11 mouse cellular contexts compared by ENCODE assay signal in the genomic region with DNA sequence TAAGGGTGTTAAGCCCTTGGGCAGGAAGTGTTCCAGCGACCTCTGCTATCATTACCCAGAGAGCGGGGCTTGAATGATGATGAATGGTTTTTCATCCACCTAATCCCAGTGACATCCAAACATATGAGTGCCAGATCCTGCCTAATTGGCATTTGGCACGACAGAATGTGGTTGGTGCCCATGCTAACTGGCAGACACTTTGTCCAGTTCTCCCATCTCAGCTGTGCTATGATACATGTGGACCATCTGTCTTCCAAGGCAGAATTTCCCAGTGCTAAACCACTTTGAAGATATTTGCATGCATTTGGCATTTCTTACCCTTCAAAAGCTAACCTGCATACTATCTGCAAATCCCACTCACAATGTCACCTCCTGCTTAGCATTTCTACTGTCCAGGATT.
DNase-seq lines count a peak whose midpoint lies in the region; ATAC-seq and TF ChIP-seq lines count a peak whose summit lies in the region.
"Had no signal": no experiment of that assay in that cellular context is flagged by ENCODE, and none has a peak within 500 bp of the region (broad histone marks: within the 10 kb centered on the region; RNA-seq: fewer than 3 reads in every experiment).

No protein-coding gene starts in this region.

- ATAC-seq in hindbrain, embryonic 15.5 days (ENCODE audit: low FRiP score, low read depth) = 0 out of 2 replicates have a peak, but pooled peaks have one; percentile 74
- no peak for ATAC-seq in hindbrain, embryonic 12.5 days (ENCODE audit: low FRiP score)
- ATAC-seq in cerebellum, adult (ENCODE audit: insufficient number of reproducible peaks, low FRiP score, low TSS enrichment) = 0 out of 2 replicates have a peak, but pooled peaks have one; percentile 53
- ATAC-seq in forebrain, postnatal 0 days = peak; percentile 90

- no peaks in the 10 kb centered on the region for H3K4me1 ChIP-seq in hindbrain, embryonic 15.5 days (replicated peaks)
- no peaks in the 10 kb centered on the region for H3K4me1 ChIP-seq in hindbrain, embryonic 12.5 days
- peaks cover 4% of the 10 kb centered on the region; the same call in 1 of the 2 replicates for H3K4me1 ChIP-seq in forebrain, postnatal 0 days (ENCODE audit: insufficient read depth)
- H3K4me1 ChIP-seq: embryonic facial prominence, embryonic 15.5 days; limb, embryonic 15.5 days had no signal

- TF ChIP-seq CTCF in forebrain, postnatal 0 days (IDR thresholded peaks at IDR 0.05; ENCODE audit: low read depth) = no peak
- TF ChIP-seq CTCF in gastrocnemius, adult 2 months (IDR thresholded peaks at IDR 0.05) = no peak

- DNase-seq in forebrain, postnatal 0 days = peak; percentile 76
- DNase-seq in left cerebral cortex, postnatal 14 days (ENCODE audit: low spot score in 2 of 2) = peak; percentile 10 to 43
- no peak for DNase-seq in gastrocnemius, adult 2 months
- no peak for DNase-seq in kidney, adult 18-20 months
- DNase-seq in lung, postnatal 36 days = no peak

- no peak overlapping the region for H3K4me2 ChIP-seq in hindbrain, embryonic 15.5 days
- H3K4me2 ChIP-seq in hindbrain, embryonic 12.5 days (replicated peaks) = no peak overlapping the region
- no peak overlapping the region for H3K4me2 ChIP-seq in forebrain, postnatal 0 days (ENCODE audit: low read depth)
- H3K4me2 ChIP-seq: embryonic facial prominence, embryonic 15.5 days; limb, embryonic 15.5 days had no signal

- H3K9ac ChIP-seq in hindbrain, embryonic 15.5 days = no peak overlapping the region
- H3K9ac ChIP-seq in hindbrain, embryonic 12.5 days = no peak overlapping the region
- H3K9ac ChIP-seq in forebrain, postnatal 0 days = no peak overlapping the region
- H3K9ac ChIP-seq: embryonic facial prominence, embryonic 15.5 days; limb, embryonic 15.5 days had no signal

- no peaks in the 10 kb centered on the region for H3K36me3 ChIP-seq in hindbrain, embryonic 15.5 days
- H3K36me3 ChIP-seq in hindbrain, embryonic 12.5 days = no peaks in the 10 kb centered on the region
- no peaks in the 10 kb centered on the region for H3K36me3 ChIP-seq in forebrain, postnatal 0 days (ENCODE audit: insufficient read depth)
- H3K36me3 ChIP-seq: embryonic facial prominence, embryonic 15.5 days; limb, embryonic 15.5 days had no signal

- intact Hi-C loops in left cerebral cortex, postnatal 14 days (cut with DNase I) = no loop called here
- intact Hi-C loops in gastrocnemius, adult 2 months (cut with DNase I) = no loop called here

- no peak overlapping the region for H3K27ac ChIP-seq in hindbrain, embryonic 15.5 days (replicated peaks)
- H3K27ac ChIP-seq in hindbrain, embryonic 12.5 days = no peak overlapping the region
- peak overlapping the region; percentile 54 for H3K27ac ChIP-seq in forebrain, postnatal 0 days (ENCODE audit: low read depth, low read length)
- H3K27ac ChIP-seq in gastrocnemius, adult 2 months = no peak overlapping the region
- H3K27ac ChIP-seq: embryonic facial prominence, embryonic 15.5 days; limb, embryonic 15.5 days; stomach, postnatal 0 days had no signal

- no peak overlapping the region for H3K4me3 ChIP-seq in hindbrain, embryonic 15.5 days
- H3K4me3 ChIP-seq in hindbrain, embryonic 12.5 days = no peak overlapping the region
- no peak overlapping the region for H3K4me3 ChIP-seq in forebrain, postnatal 0 days (ENCODE audit: low read depth, low read length)
- H3K4me3 ChIP-seq in gastrocnemius, adult 2 months = no peak overlapping the region
- H3K4me3 ChIP-seq: embryonic facial prominence, embryonic 15.5 days; limb, embryonic 15.5 days had no signal

- no peaks in the 10 kb centered on the region for H3K9me3 ChIP-seq in hindbrain, embryonic 15.5 days
- no peaks in the 10 kb centered on the region for H3K9me3 ChIP-seq in hindbrain, embryonic 12.5 days (replicated peaks)
- no peaks in the 10 kb centered on the region for H3K9me3 ChIP-seq in forebrain, postnatal 0 days (ENCODE audit: low read length)
- H3K9me3 ChIP-seq: embryonic facial prominence, embryonic 15.5 days; limb, embryonic 15.5 days had no signal

- no peaks in the 10 kb centered on the region for H3K27me3 ChIP-seq in hindbrain, embryonic 15.5 days
- no peaks in the 10 kb centered on the region for H3K27me3 ChIP-seq in hindbrain, embryonic 12.5 days
- H3K27me3 ChIP-seq in forebrain, postnatal 0 days (ENCODE audit: insufficient read depth, low read length) = no peaks in the 10 kb centered on the region
- H3K27me3 ChIP-seq: embryonic facial prominence, embryonic 15.5 days; limb, embryonic 15.5 days had no signal

- WGBS in hindbrain, embryonic 15.5 days = 45% methylated on average over 3 of the region's 3 CpGs
- WGBS in hindbrain, embryonic 12.5 days = 69% methylated on average over 3 of the region's 3 CpGs
- 38% methylated on average over 3 of the region's 3 CpGs for WGBS in forebrain, postnatal 0 days

Comparison
In these comparisons a context has a peak if more than half of its experiments do, and no peak if none do; other contexts are left out.
1. DNase-seq: peak in forebrain, postnatal 0 days (single experiment) and left cerebral cortex, postnatal 14 days (2 of 2); none in gastrocnemius, adult 2 months (single experiment), kidney, adult 18-20 months (single experiment) and lung, postnatal 36 days (single experiment).